ENCODE assay signal across 20 mouse cellular contexts in the genomic region with DNA sequence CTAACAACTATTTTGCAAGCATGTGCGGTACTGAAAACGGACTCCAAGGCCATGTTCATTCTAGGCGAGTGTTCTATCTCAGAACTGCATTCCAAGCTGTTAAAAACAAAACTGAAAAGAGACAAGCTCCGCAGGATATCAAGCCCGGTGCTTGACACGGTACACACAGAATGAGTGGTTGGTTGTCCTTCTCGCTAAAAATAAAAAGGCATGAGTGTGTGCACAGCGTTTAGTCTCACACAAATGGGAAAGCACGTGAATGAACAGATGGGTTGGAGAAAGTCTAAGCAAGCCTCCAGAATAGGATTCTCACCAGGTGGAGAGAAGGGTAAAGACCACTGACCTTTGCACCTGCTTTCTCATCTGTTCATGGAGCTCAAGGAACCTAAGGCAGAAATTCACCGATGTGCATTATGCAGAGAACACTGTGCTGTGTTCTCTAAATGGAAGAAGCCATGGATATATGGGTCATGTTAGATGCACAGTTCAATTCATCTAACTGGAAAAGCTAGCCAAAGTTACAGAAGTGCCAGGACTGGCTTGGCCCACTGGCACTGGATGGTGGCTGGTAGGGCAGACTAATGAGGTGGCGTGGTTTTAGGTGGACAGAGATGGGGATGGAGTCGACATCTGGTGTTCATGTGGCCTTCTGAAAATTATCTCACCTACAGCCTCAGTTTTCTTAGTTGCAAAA.
A peak's percentile ranks its signal among the peaks of the same experiment; 100 is the strongest.
DNase-seq lines count a peak whose midpoint lies in the region; ATAC-seq and TF ChIP-seq lines count a peak whose summit lies in the region.
"Had no signal": no experiment of that assay in that cellular context is flagged by ENCODE, and none has a peak within 500 bp of the region (broad histone marks: within the 10 kb centered on the region; RNA-seq: fewer than 3 reads in every experiment).

No protein-coding gene starts in this region.

- TF ChIP-seq CTCF in CH12.LX (conservative IDR thresholded peaks at IDR 0.05 in 1 of 2, IDR thresholded peaks at IDR 0.05 in 1 of 2; ENCODE audit: low read depth in 2 of 2, low read length in 2 of 2), result no peak
- no peak for TF ChIP-seq CTCF in cerebellum, adult 2 months (IDR thresholded peaks at IDR 0.05; ENCODE audit: borderline replicate concordance, insufficient read depth, low read depth, low read length)

- H3K79me2 ChIP-seq in CH12.LX (replicated peaks; ENCODE audit: control insufficient read depth, extremely low read depth, insufficient read depth, poor library complexity, severe bottlenecking), result no peaks in the 10 kb centered on the region

- dilution Hi-C loops in CH12.LX (cut with MboI; ENCODE audit: extremely low pct_ligation_motif_present, extremely low pct_unique_long_range_greater_than_20kb, low sequenced_read_pairs), result no loop called here

- H3K9ac ChIP-seq in CH12.LX (ENCODE audit: insufficient read depth, low read depth), result no peak overlapping the region
- no peak overlapping the region for H3K9ac ChIP-seq in heart, embryonic 13.5 days
- H3K9ac ChIP-seq in midbrain, embryonic 14.5 days (replicated peaks; ENCODE audit: low read length), result no peak overlapping the region
- no peak overlapping the region for H3K9ac ChIP-seq in neural tube, embryonic 15.5 days (replicated peaks)
- H3K9ac ChIP-seq: embryonic facial prominence, embryonic 12.5 days; hindbrain, embryonic 14.5 days; liver, embryonic 12.5 days; neural tube, embryonic 13.5 days; stomach, embryonic 15.5 days had no signal

- no peaks in the 10 kb centered on the region for H3K9me3 ChIP-seq in CH12.LX (replicated peaks; ENCODE audit: low read length)
- no peaks in the 10 kb centered on the region for H3K9me3 ChIP-seq in heart, embryonic 13.5 days
- no peaks in the 10 kb centered on the region for H3K9me3 ChIP-seq in midbrain, embryonic 14.5 days (ENCODE audit: control insufficient read depth, low read length)
- H3K9me3 ChIP-seq in neural tube, embryonic 15.5 days (replicated peaks), result no peaks in the 10 kb centered on the region
- H3K9me3 ChIP-seq: embryonic facial prominence, embryonic 12.5 days; liver, embryonic 12.5 days; megakaryocyte, embryonic 14.5 days; neural tube, embryonic 13.5 days; stomach, embryonic 15.5 days had no signal

- H3K27me3 ChIP-seq in CH12.LX (replicated peaks), result no peaks in the 10 kb centered on the region
- H3K27me3 ChIP-seq in cerebellum, adult 2 months (ENCODE audit: control insufficient read depth, insufficient read depth, low read length), result no peaks in the 10 kb centered on the region
- H3K27me3 ChIP-seq in heart, embryonic 13.5 days (replicated peaks), result no peaks in the 10 kb centered on the region
- H3K27me3 ChIP-seq in midbrain, embryonic 14.5 days (ENCODE audit: control insufficient read depth, insufficient read depth, low read length), result no peaks in the 10 kb centered on the region
- no peaks in the 10 kb centered on the region for H3K27me3 ChIP-seq in neural tube, embryonic 15.5 days (replicated peaks)
- H3K27me3 ChIP-seq: embryonic facial prominence, embryonic 12.5 days; liver, embryonic 12.5 days; megakaryocyte, embryonic 14.5 days; neural tube, embryonic 13.5 days; Patski; stomach, embryonic 15.5 days had no signal

- no peak overlapping the region for H3K27ac ChIP-seq in CH12.LX (ENCODE audit: insufficient read depth, low read depth)
- H3K27ac ChIP-seq in cerebellum, adult 2 months (ENCODE audit: insufficient read depth, low read length), result peak overlapping the region; percentile 54
- peak overlapping the region; percentile 51 for H3K27ac ChIP-seq in heart, embryonic 13.5 days (replicated peaks)
- H3K27ac ChIP-seq in midbrain, embryonic 14.5 days (replicated peaks; ENCODE audit: low read depth, low read length), result no peak overlapping the region
- no peak overlapping the region for H3K27ac ChIP-seq in neural tube, embryonic 15.5 days (replicated peaks)
- H3K27ac ChIP-seq: embryonic facial prominence, embryonic 12.5 days; hindbrain, embryonic 14.5 days; liver, embryonic 12.5 days; neural tube, embryonic 13.5 days; stomach, embryonic 15.5 days had no signal

- in situ Hi-C loops in CH12.LX (cut with MboI; ENCODE audit: low pct_ligation_motif_present, low pct_unique_long_range_greater_than_20kb, low sequenced_read_pairs), result no loop called here

- H3K4me3 ChIP-seq in CH12.LX (replicated peaks in 1 of 3; ENCODE audit: low read depth in 2 of 3, low read length in 2 of 3, poor library complexity in 1 of 3), result no peak overlapping the region
- H3K4me3 ChIP-seq in cerebellum, adult 2 months (replicated peaks; ENCODE audit: insufficient read depth, low read depth, low read length), result no peak overlapping the region
- no peak overlapping the region for H3K4me3 ChIP-seq in heart, embryonic 13.5 days
- H3K4me3 ChIP-seq in midbrain, embryonic 14.5 days (replicated peaks; ENCODE audit: low read depth, low read length), result no peak overlapping the region
- no peak overlapping the region for H3K4me3 ChIP-seq in neural tube, embryonic 15.5 days (replicated peaks)
- H3K4me3 ChIP-seq: embryonic facial prominence, embryonic 12.5 days; liver, embryonic 12.5 days; megakaryocyte, embryonic 14.5 days; neural tube, embryonic 13.5 days; stomach, embryonic 15.5 days had no signal

- 17% methylated on average over 12 of the region's 12 CpGs for WGBS in cerebellum, adult 2 months
- 52% methylated on average over 12 of the region's 12 CpGs for WGBS in heart, embryonic 13.5 days
- WGBS in midbrain, embryonic 14.5 days, result 88% methylated on average over 12 of the region's 12 CpGs
- WGBS in neural tube, embryonic 15.5 days, result 75% methylated on average over 12 of the region's 12 CpGs

- no peak for TF ChIP-seq EP300 in CH12.LX (IDR thresholded peaks at IDR 0.05; ENCODE audit: low read length)

- H3K36me3 ChIP-seq in CH12.LX (replicated peaks in 1 of 2; ENCODE audit: control insufficient read depth in 1 of 2, insufficient read depth in 1 of 2, low read length in 1 of 2), result no peaks in the 10 kb centered on the region
- H3K36me3 ChIP-seq in heart, embryonic 13.5 days, result no peaks in the 10 kb centered on the region
- no peaks in the 10 kb centered on the region for H3K36me3 ChIP-seq in midbrain, embryonic 14.5 days (ENCODE audit: control insufficient read depth, insufficient read depth, low read length)
- H3K36me3 ChIP-seq in neural tube, embryonic 15.5 days, result no peaks in the 10 kb centered on the region
- H3K36me3 ChIP-seq: embryonic facial prominence, embryonic 12.5 days; liver, embryonic 12.5 days; neural tube, embryonic 13.5 days; stomach, embryonic 15.5 days had no signal

- no peak for TF ChIP-seq RAD21 in CH12.LX (IDR thresholded peaks at IDR 0.05; ENCODE audit: low read depth, low read length)

- peak; percentile 16 to 26 for DNase-seq in heart, adult 18-20 months
- no peak for DNase-seq in heart, postnatal 4 days
- no peak for DNase-seq in CH12.LX (ENCODE audit: extremely low read depth)
- DNase-seq in cerebellum, adult 2 months, result peak; percentile 55 to 80
- no peak for DNase-seq in midbrain, embryonic 14.5 days
- DNase-seq: gastrocnemius, postnatal 25 days; kidney, postnatal 10 days; left cerebral cortex, postnatal 4 days; spleen, adult 18-20 months; thymus, postnatal 14 days had no signal

- peak overlapping the region; percentile 61 for H3K4me2 ChIP-seq in CH12.LX (ENCODE audit: insufficient read depth, low read depth, poor library complexity, severe bottlenecking)
- peak overlapping the region; percentile 38 for H3K4me2 ChIP-seq in heart, embryonic 13.5 days
- H3K4me2 ChIP-seq in midbrain, embryonic 14.5 days (ENCODE audit: low read length), result no peak overlapping the region
- no peak overlapping the region for H3K4me2 ChIP-seq in neural tube, embryonic 15.5 days
- H3K4me2 ChIP-seq: embryonic facial prominence, embryonic 12.5 days; hindbrain, embryonic 14.5 days; liver, embryonic 12.5 days; neural tube, embryonic 13.5 days; stomach, embryonic 15.5 days had no signal

- H3K4me1 ChIP-seq in CH12.LX (ENCODE audit: control insufficient read depth in 1 of 2, insufficient read depth in 2 of 2), result peaks cover 10 to 13% of the 10 kb centered on the region in 2 experiments; a peak in 3 of 4 replicates
- peaks cover 34% of the 10 kb centered on the region for H3K4me1 ChIP-seq in cerebellum, adult 2 months (ENCODE audit: control insufficient read depth, insufficient read depth, low read length)
- peaks cover 20% of the 10 kb centered on the region for H3K4me1 ChIP-seq in heart, embryonic 13.5 days
- H3K4me1 ChIP-seq in midbrain, embryonic 14.5 days (ENCODE audit: control insufficient read depth, insufficient read depth, low read length), result 0 out of 2 replicates have a peak, but pooled peaks cover 4% of the 10 kb centered on the region
- peaks cover 21% of the 10 kb centered on the region for H3K4me1 ChIP-seq in neural tube, embryonic 15.5 days
- H3K4me1 ChIP-seq: liver, embryonic 12.5 days; megakaryocyte, embryonic 14.5 days had no signal

- no peak for TF ChIP-seq POLR2A in CH12.LX (IDR thresholded peaks at IDR 0.05; ENCODE audit: low read depth, low read length)
- no peak for TF ChIP-seq POLR2A in cerebellum, adult 2 months (IDR thresholded peaks at IDR 0.05; ENCODE audit: borderline replicate concordance, insufficient read depth, low read length)

- no peak for ATAC-seq in heart, embryonic 13.5 days (ENCODE audit: extremely low read depth, insufficient number of reproducible peaks, low FRiP score, low TSS enrichment)
- ATAC-seq in midbrain, embryonic 14.5 days (ENCODE audit: low FRiP score, low TSS enrichment), result no peak
- no peak for ATAC-seq in neural tube, embryonic 15.5 days (ENCODE audit: low FRiP score)
- ATAC-seq: intestine, embryonic 16.5 days; liver, embryonic 12.5 days; Patski had no signal

TF ChIP-seq in CH12.LX, 34 proteins besides CTCF, POLR2A, EP300 and RAD21:
- TF ChIP-seq BHLHE40 (IDR thresholded peaks at IDR 0.05; ENCODE audit: low read depth, low read length) (peak; percentile 64), RCOR1 (conservative IDR thresholded peaks at IDR 0.05; ENCODE audit: low read depth, low read length) (no peak)

Comparison
In these comparisons a context has a peak if more than half of its experiments do, and no peak if none do; other contexts are left out.
1. DNase-seq: peak in heart, adult 18-20 months (2 of 2) and cerebellum, adult 2 months (2 of 2); none in heart, postnatal 4 days (single experiment), CH12.LX (single experiment) and midbrain, embryonic 14.5 days (single experiment).
2. H3K27ac ChIP-seq: peak in cerebellum, adult 2 months (single experiment) and heart, embryonic 13.5 days (single experiment); none in CH12.LX (single experiment), midbrain, embryonic 14.5 days (single experiment) and neural tube, embryonic 15.5 days (single experiment).
3. H3K4me2 ChIP-seq: peak in CH12.LX (single experiment) and heart, embryonic 13.5 days (single experiment); none in midbrain, embryonic 14.5 days (single experiment) and neural tube, embryonic 15.5 days (single experiment).